Mouse (Mus musculus): ENCODE data around the gene Dlg4.

Dlg4 gene

GRCm38 (mm10) chr11:70016669-70017068 is at the start of gene Dlg4:
Dlg4 (plus strand) TSS chr11:70016942.
- no peak for DNase-seq (ENCODE audit: low spot score in 2 of 2)

GRCm38 (mm10) chr11:69968793-69969192 is 47.9 kb upstream of the Dlg4 start:
- DNase-seq (ENCODE audit: low spot score in 2 of 2), result no peak

GRCm38 (mm10) chr11:69970222-69970621 is 46.5 kb upstream of the Dlg4 start:
- no peak for DNase-seq (ENCODE audit: low spot score in 2 of 2)

GRCm38 (mm10) chr11:69970775-69971174 is 46.0 kb upstream of the Dlg4 start:
- no peak for DNase-seq (ENCODE audit: low spot score in 2 of 2)

- no peak for DNase-seq (ENCODE audit: low spot score in 2 of 2)
Observed at GRCm38 (mm10) chr11:69974907-69975306, 41.8 kb upstream of the Dlg4 start.

GRCm38 (mm10) chr11:69976271-69976670 is 40.5 kb upstream of the Dlg4 start:
- no peak for DNase-seq (ENCODE audit: low spot score in 2 of 2)

GRCm38 (mm10) chr11:69979827-69980195 is 36.9 kb upstream of the Dlg4 start:
- no peak for DNase-seq (ENCODE audit: low spot score in 2 of 2)

- DNase-seq (ENCODE audit: low spot score in 2 of 2), result peak; percentile 99
Observed at GRCm38 (mm10) chr11:69980196-69981140, 36.3 kb upstream of the Dlg4 start.

- DNase-seq (ENCODE audit: low spot score in 2 of 2), result no peak
Observed at GRCm38 (mm10) chr11:69981141-69981762, 35.5 kb upstream of the Dlg4 start, which contains the start of gene Ctdnep1. Ctdnep1 (plus strand) TSS chr11:69981156.

- no peak for DNase-seq (ENCODE audit: low spot score in 2 of 2)
Observed at GRCm38 (mm10) chr11:69982225-69982624, 34.5 kb upstream of the Dlg4 start, which contains the start of gene Elp5. Elp5 (minus strand) TSS chr11:69982517.

- DNase-seq (ENCODE audit: low spot score in 2 of 2), result no peak
Observed at GRCm38 (mm10) chr11:69982877-69983276, 33.9 kb upstream of the Dlg4 start.

- DNase-seq (ENCODE audit: low spot score in 2 of 2), result no peak
Observed at GRCm38 (mm10) chr11:69983377-69983776, 33.4 kb upstream of the Dlg4 start.

GRCm38 (mm10) chr11:69984431-69984830 is 32.3 kb upstream of the Dlg4 start:
- DNase-seq (ENCODE audit: low spot score in 2 of 2), result no peak

GRCm38 (mm10) chr11:69989949-69990348 is 26.8 kb upstream of the Dlg4 start:
- DNase-seq (ENCODE audit: low spot score in 2 of 2), result no peak

GRCm38 (mm10) chr11:69990850-69991691 is 25.7 kb upstream of the Dlg4 start, which contains the start of gene Gabarap:
Gabarap (plus strand) TSS chr11:69991143.
- peak; percentile 93 to 94 for DNase-seq (ENCODE audit: low spot score in 2 of 2)

- DNase-seq (ENCODE audit: low spot score in 2 of 2), result no peak
Observed at GRCm38 (mm10) chr11:69991711-69992110, 25.0 kb upstream of the Dlg4 start.

GRCm38 (mm10) chr11:69992396-69992795 is 24.3 kb upstream of the Dlg4 start:
- no peak for DNase-seq (ENCODE audit: low spot score in 2 of 2)

GRCm38 (mm10) chr11:69992932-69993331 is 23.8 kb upstream of the Dlg4 start:
- DNase-seq (ENCODE audit: low spot score in 2 of 2), result no peak

- DNase-seq (ENCODE audit: low spot score in 2 of 2), result no peak
Observed at GRCm38 (mm10) chr11:69994401-69995090, 22.2 kb upstream of the Dlg4 start.

GRCm38 (mm10) chr11:69995391-69995960 is 21.3 kb upstream of the Dlg4 start, which contains the start of gene Phf23:
Phf23 (plus strand) TSS chr11:69995777.
- peak; percentile 94 to 98 for DNase-seq (ENCODE audit: low spot score in 2 of 2)
